Mouse (Mus musculus) heart, postnatal 0 days (tissue): ENCODE measurements at regions not wholly inside any gene's neighbourhood (a gene's known extent, or its start where the extent isn't known, plus 50 kb on each side); places are given as distances from the start of the nearest gene placed in this dataset.

Experiments used
- ATAC-seq: fragments of 200-750 bp; cut with Nextera tagmentation; 2 replicates; pipeline ENCODE4 v1.8.0; 2017; ENCODE audit warnings: low read depth, moderate number of reproducible peaks, moderate library complexity; ENCODE audit not compliant: insufficient read depth
- DNase-seq: peaks from one replicate; pipeline ENCODE4 v3.0.0-alpha.2; 2016; ENCODE audit warnings: low spot score
- H3K27ac ChIP-seq: fragments of 300-500 bp; sonication (generic); 2 replicates; pipeline ENCODE4 v1.5.1; 2014; ENCODE audit warnings: low read depth, mild to moderate bottlenecking
- H3K27me3 ChIP-seq: fragments of 300-500 bp; sonication (generic); 2 replicates; pipeline ENCODE4 v1.6.1; 2014; ENCODE audit warnings: low read length, mixed read lengths; ENCODE audit not compliant: control insufficient read depth, insufficient read depth
- H3K36me3 ChIP-seq: fragments of 300-500 bp; sonication (generic); replicated peaks from 2 replicates; pipeline ENCODE4 v1.6.1; 2014; ENCODE audit warnings: low read length, mixed read lengths; ENCODE audit not compliant: control insufficient read depth, insufficient read depth
- H3K4me1 ChIP-seq: fragments of 300-500 bp; sonication (generic); 2 replicates; pipeline ENCODE4 v1.6.1; 2014; ENCODE audit warnings: antibody characterized with exemption; ENCODE audit not compliant: control insufficient read depth, insufficient read depth
- H3K4me2 ChIP-seq: fragments of 300-500 bp; sonication (generic); 2 replicates; pipeline ENCODE4 v1.6.1; 2014; ENCODE audit warnings: low read depth, mild to moderate bottlenecking, low read length, moderate library complexity
- H3K4me3 ChIP-seq: fragments of 300-500 bp; sonication (generic); 2 replicates; pipeline ENCODE4 v1.5.1; 2014; ENCODE audit warnings: low read depth, low read length
- H3K9ac ChIP-seq: fragments of 300-500 bp; sonication (generic); replicated peaks from 2 replicates; pipeline ENCODE4 v1.6.1; 2014; ENCODE audit warnings: low read depth, low read length, mixed read lengths
- H3K9me3 ChIP-seq: fragments of 300-500 bp; sonication (generic); replicated peaks from 2 replicates; pipeline ENCODE4 v1.6.1; 2016; ENCODE audit warnings: low read length; ENCODE audit not compliant: control insufficient read depth
- CTCF ChIP-seq: IDR thresholded peaks from 2 replicates; pipeline ENCODE4 v1.5.1; 2016; ENCODE audit warnings: antibody characterized with exemption, control low read depth, low read depth
- EP300 ChIP-seq: IDR thresholded peaks from 2 replicates; pipeline ENCODE4 v1.6.1; 2016; ENCODE audit warnings: antibody characterized with exemption, low read depth
- WGBS: fragments of 180-500 bp; shearing (Covaris S2); extraction: QIAGEN DNeasy Blood & Tissue Kit; methylation state at CpG from one replicate; pipeline ENCODE4 v1.1.7; 2014; 5-methylcytosine and 5-hydroxymethylcytosine counted together

DNA sequence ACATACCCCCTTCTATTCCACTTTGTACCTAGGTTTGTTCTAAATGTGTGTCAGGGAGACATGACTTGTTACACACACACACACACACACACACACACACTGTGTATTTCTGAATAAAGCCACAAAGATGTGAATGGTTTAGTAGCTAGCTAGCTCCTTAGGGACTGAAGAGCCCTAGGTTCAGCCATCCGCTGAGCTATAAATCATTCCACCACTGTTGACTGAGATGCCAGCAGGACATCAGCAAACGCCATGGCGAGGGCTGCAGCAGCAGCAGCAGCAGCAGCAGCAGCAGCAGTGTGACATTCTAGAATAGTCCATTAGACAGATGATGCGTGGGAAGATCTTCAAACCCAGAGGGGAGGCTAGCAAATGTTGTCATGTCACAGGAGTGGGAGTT lies 455.9 kb downstream of the Med13l start:
- WGBS, result 57% methylated on average over 4 of the region's 4 CpGs
- H3K4me1 ChIP-seq, result no peaks in the 10 kb centered on the region
- TF ChIP-seq EP300, result no peak
- TF ChIP-seq CTCF, result no peak

DNA sequence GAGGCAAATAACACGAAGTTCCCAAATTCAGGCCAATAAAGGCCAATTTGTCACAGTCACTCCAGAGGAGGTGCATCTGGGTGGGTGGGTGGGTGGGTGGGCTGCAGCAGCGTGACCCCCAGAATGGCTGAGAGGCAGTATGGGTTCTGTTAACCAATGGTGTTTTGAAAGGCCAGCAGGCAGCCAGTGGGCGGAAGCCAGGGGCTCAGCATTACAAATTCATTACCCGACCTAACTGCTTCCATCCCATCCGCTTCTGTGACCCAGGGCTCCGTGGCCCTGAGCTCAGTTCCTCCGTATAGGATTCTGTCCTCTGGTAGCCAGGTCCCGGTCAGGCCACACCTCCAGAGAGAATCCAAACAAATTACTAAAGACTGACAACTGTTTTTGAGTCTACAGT lies 463.5 kb downstream of the Med13l start:
- no peak overlapping the region for H3K4me2 ChIP-seq
- 0 out of 2 replicates have a peak, but pooled peaks cover 6% of the 10 kb centered on the region for H3K27me3 ChIP-seq
- TF ChIP-seq CTCF, result no peak
- no peak for TF ChIP-seq EP300
- H3K36me3 ChIP-seq, result no peaks in the 10 kb centered on the region
- H3K4me3 ChIP-seq, result no peak overlapping the region
- no peaks in the 10 kb centered on the region for H3K4me1 ChIP-seq
- 72% methylated on average over 8 of the region's 8 CpGs for WGBS
- no peak overlapping the region for H3K27ac ChIP-seq
- ATAC-seq (no peak), DNase-seq (no peak)
- no peaks in the 10 kb centered on the region for H3K9me3 ChIP-seq
- H3K9ac ChIP-seq, result no peak overlapping the region

More for the DNA sequence above, 455.9 kb downstream of the Med13l start:
- H3K36me3 ChIP-seq, result no peaks in the 10 kb centered on the region
- ATAC-seq (no peak), DNase-seq (no peak)
- no peak overlapping the region for H3K9ac ChIP-seq
- H3K9me3 ChIP-seq, result no peaks in the 10 kb centered on the region
- H3K4me2 ChIP-seq, result no peak overlapping the region
- H3K27me3 ChIP-seq, result no peaks in the 10 kb centered on the region
- H3K27ac ChIP-seq, result no peak overlapping the region
- H3K4me3 ChIP-seq, result no peak overlapping the region

DNA sequence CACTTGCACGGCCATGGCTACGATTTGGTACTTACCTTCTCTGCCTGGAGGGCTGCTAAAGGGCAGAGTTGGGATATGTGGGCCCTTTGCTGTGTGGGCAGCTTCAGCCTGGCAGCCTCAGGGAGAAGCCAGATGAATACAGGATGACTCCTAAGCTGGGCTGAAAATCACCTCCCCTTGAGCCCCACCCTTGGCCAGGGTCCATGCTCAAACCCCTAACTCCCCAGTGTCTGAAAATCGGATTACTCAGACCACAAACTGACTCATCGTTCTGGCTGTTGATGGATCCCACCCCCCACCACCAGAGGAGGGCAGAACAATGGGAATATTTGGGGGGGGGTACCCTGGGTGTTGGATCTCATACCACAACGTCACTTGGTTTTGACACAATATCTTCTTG lies 471.6 kb downstream of the Med13l start:
- H3K4me1 ChIP-seq, result no peaks in the 10 kb centered on the region
- no peak overlapping the region for H3K9ac ChIP-seq
- no peak overlapping the region for H3K4me3 ChIP-seq
- H3K36me3 ChIP-seq, result no peaks in the 10 kb centered on the region
- H3K9me3 ChIP-seq, result no peaks in the 10 kb centered on the region
- H3K4me2 ChIP-seq, result no peak overlapping the region
- TF ChIP-seq CTCF, result no peak
- TF ChIP-seq EP300, result no peak
- DNase-seq (no peak), ATAC-seq (no peak)
- 64% methylated on average over 5 of the region's 5 CpGs for WGBS
- H3K27ac ChIP-seq, result no peak overlapping the region
- no peaks in the 10 kb centered on the region; the same call in 1 of the 2 replicates for H3K27me3 ChIP-seq

DNA sequence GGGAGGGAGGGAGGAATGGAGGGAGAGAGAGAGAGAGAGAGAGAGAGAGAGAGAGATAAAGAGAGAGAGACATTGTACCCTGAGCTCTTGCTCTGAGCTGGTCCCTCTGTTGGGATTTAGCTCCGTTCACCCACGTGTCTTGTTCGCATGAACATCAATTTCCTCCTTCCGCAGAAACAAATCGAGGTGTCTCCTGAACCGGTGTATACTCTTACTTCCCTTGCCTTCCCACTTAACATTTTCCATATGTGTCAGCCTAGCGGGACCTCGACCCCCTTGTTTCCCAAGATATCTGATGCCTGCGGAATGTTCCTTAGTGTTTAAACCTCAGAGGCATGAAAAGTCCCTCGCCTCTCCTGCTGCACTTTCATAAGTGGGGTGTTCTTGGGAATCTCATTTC lies 484.1 kb downstream of the Med13l start:
- TF ChIP-seq EP300, result no peak
- TF ChIP-seq CTCF, result no peak
- no peaks in the 10 kb centered on the region for H3K36me3 ChIP-seq
- no peak overlapping the region for H3K9ac ChIP-seq
- 77% methylated on average over 10 of the region's 10 CpGs for WGBS
- no peaks in the 10 kb centered on the region for H3K9me3 ChIP-seq
- DNase-seq, result no peak
- ATAC-seq, result no peak
- no peak overlapping the region for H3K27ac ChIP-seq
- no peaks in the 10 kb centered on the region for H3K27me3 ChIP-seq
- no peaks in the 10 kb centered on the region for H3K4me1 ChIP-seq
- no peak overlapping the region for H3K4me2 ChIP-seq
- H3K4me3 ChIP-seq, result no peak overlapping the region

DNA sequence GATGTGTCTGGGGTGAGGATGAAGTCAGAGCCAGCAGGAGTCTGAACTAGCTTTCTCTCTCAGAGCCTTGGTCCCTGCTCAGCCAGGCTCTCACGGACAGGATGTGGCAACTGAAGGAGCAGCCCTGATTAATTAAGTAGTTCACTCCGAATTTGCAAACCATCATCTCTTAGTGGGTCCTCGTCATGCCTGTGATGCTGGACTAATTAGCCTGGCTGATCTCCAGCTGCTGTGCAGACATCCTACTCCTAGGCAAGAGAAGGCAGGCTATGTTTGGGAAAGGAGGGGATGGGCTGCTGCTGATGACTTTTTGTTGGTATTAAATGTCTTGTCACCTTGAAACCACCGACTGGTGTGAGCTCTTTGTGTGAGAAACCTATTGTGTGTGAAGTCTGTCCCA lies 487.1 kb downstream of the Med13l start:
- 34% methylated on average over 4 of the region's 4 CpGs for WGBS

DNA sequence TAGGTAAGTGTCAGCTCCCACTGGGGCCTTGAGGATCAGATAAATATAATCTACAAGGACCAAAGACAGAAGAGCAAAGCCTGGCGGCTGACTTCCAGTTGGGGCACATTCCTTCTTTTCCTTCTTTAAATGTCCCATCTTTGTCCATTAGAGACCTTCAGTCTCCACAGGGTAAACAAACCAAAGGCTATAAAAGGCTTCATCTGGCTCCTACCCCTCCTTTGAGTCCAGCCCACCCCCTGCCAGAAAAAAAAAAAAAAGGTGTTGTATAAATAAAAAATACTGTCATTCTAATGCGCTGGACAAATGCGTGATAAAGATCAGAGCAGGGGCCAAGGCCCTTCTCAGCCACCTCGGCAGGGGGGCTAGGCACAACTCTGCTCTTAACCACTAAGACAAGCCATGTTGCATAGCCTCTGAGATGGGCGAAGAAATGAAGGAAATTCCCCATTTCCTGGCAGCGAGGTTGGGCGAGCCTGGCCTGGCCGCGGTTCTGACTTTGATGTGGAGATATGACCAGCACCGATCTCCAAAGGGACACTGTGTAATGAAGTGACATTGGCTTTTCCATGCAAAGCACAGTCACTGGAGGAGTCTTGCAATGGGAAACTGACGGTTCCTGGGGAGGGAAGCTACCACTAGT lies 492.0 kb downstream of the Med13l start:
- Histone ChIP-seq H3K4me2 (no peak overlapping the region), H3K27me3 (no peaks in the 10 kb centered on the region), H3K36me3 (no peaks in the 10 kb centered on the region), H3K4me3 (no peak overlapping the region), H3K9me3 (no peaks in the 10 kb centered on the region), H3K27ac (no peak overlapping the region), H3K4me1 (no peaks in the 10 kb centered on the region), H3K9ac (no peak overlapping the region)
- ATAC-seq, result no peak
- DNase-seq, result no peak
- TF ChIP-seq CTCF, result no peak
- TF ChIP-seq EP300, result no peak
- 39% methylated on average over 11 of the region's 11 CpGs for WGBS

More for the DNA sequence above, 487.1 kb downstream of the Med13l start:
- no peaks in the 10 kb centered on the region for H3K36me3 ChIP-seq
- H3K9me3 ChIP-seq, result no peaks in the 10 kb centered on the region
- ATAC-seq, result no peak
- H3K4me1 ChIP-seq, result no peaks in the 10 kb centered on the region
- no peaks in the 10 kb centered on the region for H3K27me3 ChIP-seq
- H3K4me3 ChIP-seq, result no peak overlapping the region
- DNase-seq, result no peak
- no peak overlapping the region for H3K27ac ChIP-seq
- TF ChIP-seq CTCF (no peak), EP300 (no peak)
- no peak overlapping the region for H3K4me2 ChIP-seq
- no peak overlapping the region for H3K9ac ChIP-seq
